In genomic region chr3:107597134-107597533, GRCm38 (mm10) we compare ENCODE assay signal across 25 mouse cellular contexts. TPM values are rescaled to one million over a fixed set of nuclear protein-coding genes. Genes with fewer than 3 reads are reported as not detected.
DNase-seq lines count a peak whose midpoint lies in the region; ATAC-seq and TF ChIP-seq lines count a peak whose summit lies in the region.
"Had no signal": no experiment of that assay in that cellular context is flagged by ENCODE, and none has a peak within 500 bp of the region (broad histone marks: within the 10 kb centered on the region; RNA-seq: fewer than 3 reads in every experiment).

No protein-coding gene starts in this region.

- TF ChIP-seq POLR2A in limb, embryonic 14.5 days (IDR thresholded peaks at IDR 0.05; ENCODE audit: borderline replicate concordance, extremely low read depth, insufficient read depth, insufficient read length): no peak

- peak overlapping the region; percentile 34; the same call in 1 of the 2 replicates for H3K4me2 ChIP-seq in forebrain, embryonic 12.5 days
- no peak overlapping the region for H3K4me2 ChIP-seq in forebrain, embryonic 15.5 days (replicated peaks)
- H3K4me2 ChIP-seq in lung, embryonic 14.5 days: no peak overlapping the region
- peak overlapping the region; percentile 73 for H3K4me2 ChIP-seq in embryonic facial prominence, embryonic 13.5 days
- peak overlapping the region; percentile 93 for H3K4me2 ChIP-seq in limb, embryonic 14.5 days (replicated peaks; ENCODE audit: low read depth, low read length, severe bottlenecking)
- H3K4me2 ChIP-seq: hindbrain, embryonic 14.5 days; intestine, embryonic 15.5 days had no signal

- 0% methylated on average over 18 of the region's 24 CpGs for WGBS in forebrain, embryonic 12.5 days
- 2% methylated on average over 20 of the region's 24 CpGs for WGBS in forebrain, embryonic 15.5 days
- WGBS in lung, embryonic 14.5 days: under 1% methylated on average over 24 of the region's 24 CpGs
- 1% methylated on average over 21 of the region's 24 CpGs for WGBS in embryonic facial prominence, embryonic 13.5 days
- 3% methylated on average over 24 of the region's 24 CpGs for WGBS in limb, embryonic 14.5 days

- peak; percentile 34 for DNase-seq in lung, embryonic 14.5 days
- no peak for DNase-seq in lung, postnatal 36 days
- DNase-seq in limb, embryonic 14.5 days (ENCODE audit: low spot score): no peak
- DNase-seq in cerebellum, adult 18-20 months: no peak
- DNase-seq: gastrocnemius, postnatal 14 days; liver; lung, postnatal 10 days had no signal

- peaks cover 95% of the 10 kb centered on the region for H3K27me3 ChIP-seq in forebrain, embryonic 12.5 days
- H3K27me3 ChIP-seq in forebrain, embryonic 15.5 days: peaks cover 70% of the 10 kb centered on the region
- H3K27me3 ChIP-seq in lung, embryonic 14.5 days (ENCODE audit: insufficient read depth, low read length): peaks cover 89% of the 10 kb centered on the region
- peaks cover 93% of the 10 kb centered on the region for H3K27me3 ChIP-seq in embryonic facial prominence, embryonic 13.5 days
- H3K27me3 ChIP-seq in limb, embryonic 14.5 days (ENCODE audit: control insufficient read depth, insufficient read depth, low read length): peaks cover 45% of the 10 kb centered on the region

- no peaks in the 10 kb centered on the region for H3K36me3 ChIP-seq in forebrain, embryonic 12.5 days (replicated peaks)
- H3K36me3 ChIP-seq in forebrain, embryonic 15.5 days: no peaks in the 10 kb centered on the region
- H3K36me3 ChIP-seq in lung, embryonic 14.5 days (ENCODE audit: insufficient read depth): no peaks in the 10 kb centered on the region
- peaks cover 13% of the 10 kb centered on the region; the same call in 1 of the 2 replicates for H3K36me3 ChIP-seq in embryonic facial prominence, embryonic 13.5 days
- H3K36me3 ChIP-seq in limb, embryonic 14.5 days (ENCODE audit: control insufficient read depth, insufficient read depth, low read length): no peaks in the 10 kb centered on the region
- H3K36me3 ChIP-seq: intestine, embryonic 15.5 days; midbrain, embryonic 15.5 days had no signal

- no peak overlapping the region for H3K9ac ChIP-seq in forebrain, embryonic 12.5 days
- no peak overlapping the region for H3K9ac ChIP-seq in forebrain, embryonic 15.5 days (replicated peaks)
- H3K9ac ChIP-seq in lung, embryonic 14.5 days: no peak overlapping the region
- H3K9ac ChIP-seq in embryonic facial prominence, embryonic 13.5 days: peak overlapping the region; percentile 91
- H3K9ac ChIP-seq in limb, embryonic 14.5 days (ENCODE audit: low read depth, low read length, severe bottlenecking): no peak overlapping the region
- H3K9ac ChIP-seq: hindbrain, embryonic 14.5 days; intestine, embryonic 15.5 days; midbrain, embryonic 15.5 days had no signal

- no peak for ATAC-seq in forebrain, embryonic 12.5 days (ENCODE audit: low FRiP score)
- ATAC-seq in forebrain, embryonic 15.5 days (replicated peaks): no peak
- ATAC-seq in lung, embryonic 14.5 days (ENCODE audit: insufficient read depth): no peak
- no peak for ATAC-seq in embryonic facial prominence, embryonic 13.5 days (ENCODE audit: insufficient number of reproducible peaks, insufficient read depth, low FRiP score, low TSS enrichment, low read depth)
- no peak for ATAC-seq in limb, embryonic 14.5 days (ENCODE audit: low FRiP score, low read depth)
- no peak for ATAC-seq in granulocyte monocyte progenitor cell, adult 5-6 weeks (replicated peaks; ENCODE audit: poor library complexity, severe bottlenecking)
- ATAC-seq: intestine, embryonic 15.5 days; midbrain, embryonic 15.5 days had no signal

- H3K27ac ChIP-seq in forebrain, embryonic 12.5 days: no peak overlapping the region
- no peak overlapping the region for H3K27ac ChIP-seq in forebrain, embryonic 15.5 days (replicated peaks)
- H3K27ac ChIP-seq in lung, embryonic 14.5 days (ENCODE audit: low read depth): no peak overlapping the region
- peak overlapping the region; percentile 92; the same call in 1 of the 2 replicates for H3K27ac ChIP-seq in embryonic facial prominence, embryonic 13.5 days
- H3K27ac ChIP-seq in limb, embryonic 14.5 days (replicated peaks; ENCODE audit: low read depth, low read length): no peak overlapping the region
- H3K27ac ChIP-seq: heart, adult 2 months; hindbrain, embryonic 14.5 days; intestine, embryonic 15.5 days; midbrain, embryonic 15.5 days had no signal

- no peaks in the 10 kb centered on the region for H3K9me3 ChIP-seq in forebrain, embryonic 12.5 days
- no peaks in the 10 kb centered on the region for H3K9me3 ChIP-seq in forebrain, embryonic 15.5 days
- H3K9me3 ChIP-seq in lung, embryonic 14.5 days (ENCODE audit: low read depth, low read length): no peaks in the 10 kb centered on the region
- H3K9me3 ChIP-seq in embryonic facial prominence, embryonic 13.5 days: no peaks in the 10 kb centered on the region
- H3K9me3 ChIP-seq in limb, embryonic 14.5 days (ENCODE audit: control insufficient read depth, low read length): no peaks in the 10 kb centered on the region
- H3K9me3 ChIP-seq: intestine, embryonic 15.5 days; midbrain, embryonic 15.5 days had no signal

- H3K4me3 ChIP-seq in forebrain, embryonic 12.5 days (replicated peaks): peak overlapping the region; percentile 46; the same call in 1 of the 2 replicates
- H3K4me3 ChIP-seq in forebrain, embryonic 15.5 days: no peak overlapping the region
- H3K4me3 ChIP-seq in lung, embryonic 14.5 days (ENCODE audit: low read depth, low read length): no peak overlapping the region
- peak overlapping the region; percentile 65 for H3K4me3 ChIP-seq in embryonic facial prominence, embryonic 13.5 days
- H3K4me3 ChIP-seq in limb, embryonic 14.5 days (replicated peaks; ENCODE audit: low read length): peak overlapping the region; percentile 54
- H3K4me3 ChIP-seq: heart, adult 2 months had no signal

- no peak for TF ChIP-seq CTCF in lung, embryonic 14.5 days (IDR thresholded peaks at IDR 0.05; ENCODE audit: low read depth)

- H3K4me1 ChIP-seq in forebrain, embryonic 12.5 days: peaks cover 26% of the 10 kb centered on the region
- H3K4me1 ChIP-seq in forebrain, embryonic 15.5 days: peaks cover 23% of the 10 kb centered on the region
- no peaks in the 10 kb centered on the region for H3K4me1 ChIP-seq in lung, embryonic 14.5 days (ENCODE audit: insufficient read depth)
- H3K4me1 ChIP-seq in embryonic facial prominence, embryonic 13.5 days: peaks cover 62% of the 10 kb centered on the region
- peaks cover 25% of the 10 kb centered on the region for H3K4me1 ChIP-seq in limb, embryonic 14.5 days (ENCODE audit: control insufficient read depth, insufficient read depth, low read length)

RNA-seq across cellular contexts. Expression of gene Alx3, which starts 2.3 kb away (rescaled TPM):
- 8.3 and 8.7 TPM in 2 replicates for polyA plus RNA-seq in forebrain, embryonic 12.5 days (2016; fragmentation: Nextera tagmentation; extraction: Ambion mirVana)
- 2.5 and 3.1 TPM in 2 replicates for polyA plus RNA-seq in forebrain, embryonic 15.5 days (2015; fragmentation: Nextera tagmentation; extraction: Ambion mirVana)
- polyA plus RNA-seq in lung, embryonic 14.5 days (2014; fragmentation: Nextera tagmentation; extraction: Ambion mirVana): 0.23 TPM in 1 of 2 replicates, not detected in the other
- polyA plus RNA-seq in embryonic facial prominence, embryonic 13.5 days (2015; fragmentation: Nextera tagmentation; extraction: Ambion mirVana): 31.5 and 50.5 TPM in 2 replicates
- polyA plus RNA-seq in limb, embryonic 14.5 days (2012; rRNA removed): 9.5 and 13.9 TPM in 2 replicates
- 14.9 and 16.5 TPM in 2 replicates for polyA plus RNA-seq in limb, embryonic 14.5 days (2014; fragmentation: Nextera tagmentation; extraction: Ambion mirVana)
- total RNA-seq in granulocyte monocyte progenitor cell, adult 5-6 weeks (2014; fragmentation: Nextera tagmentation): not detected in 2 replicates
- total RNA-seq in granulocyte monocyte progenitor cell, adult 5-6 weeks (2017): not detected in 2 replicates
- total RNA-seq: adrenal gland, postnatal 4 days; CH12.LX; gastrocnemius, postnatal 14 days; heart, adult 2 months; megakaryocyte, adult 5-6 weeks; MEL; neutrophil, adult 5-6 weeks had no signal
- polyA plus RNA-seq: heart, adult 2 months; hindbrain, embryonic 14.5 days had no signal

RNA-seq across cellular contexts. Expression of gene Gm10961, which starts 34.0 kb away (rescaled TPM):
- polyA plus RNA-seq in forebrain, embryonic 12.5 days (2016; fragmentation: Nextera tagmentation; extraction: Ambion mirVana): not detected in 2 replicates
- not detected in 2 replicates for polyA plus RNA-seq in forebrain, embryonic 15.5 days (2015; fragmentation: Nextera tagmentation; extraction: Ambion mirVana)
- not detected in 2 replicates for polyA plus RNA-seq in lung, embryonic 14.5 days (2014; fragmentation: Nextera tagmentation; extraction: Ambion mirVana)
- not detected in 2 replicates for polyA plus RNA-seq in embryonic facial prominence, embryonic 13.5 days (2015; fragmentation: Nextera tagmentation; extraction: Ambion mirVana)
- polyA plus RNA-seq in limb, embryonic 14.5 days (2012; rRNA removed): not detected in 2 replicates
- not detected in 2 replicates for polyA plus RNA-seq in limb, embryonic 14.5 days (2014; fragmentation: Nextera tagmentation; extraction: Ambion mirVana)
- not detected in 2 replicates for total RNA-seq in granulocyte monocyte progenitor cell, adult 5-6 weeks (2014; fragmentation: Nextera tagmentation)
- total RNA-seq in granulocyte monocyte progenitor cell, adult 5-6 weeks (2017): not detected in 2 replicates
- total RNA-seq: adrenal gland, postnatal 4 days; CH12.LX; gastrocnemius, postnatal 14 days; heart, adult 2 months; left cerebral cortex, adult 8-10 months; megakaryocyte, adult 5-6 weeks; MEL; neutrophil, adult 5-6 weeks had no signal
- polyA plus RNA-seq: frontal cortex, adult 2 months; heart, adult 2 months; heart, embryonic 16.5 days; hindbrain, embryonic 14.5 days; intestine, embryonic 15.5 days; kidney, embryonic 14.5 days; liver, embryonic 16.5 days; midbrain, embryonic 15.5 days had no signal

RNA-seq across cellular contexts. Expression of gene Strip1, which starts 34.4 kb away (rescaled TPM):
- polyA plus RNA-seq in forebrain, embryonic 12.5 days (2016; fragmentation: Nextera tagmentation; extraction: Ambion mirVana): 115 and 120 TPM in 2 replicates
- polyA plus RNA-seq in forebrain, embryonic 15.5 days (2015; fragmentation: Nextera tagmentation; extraction: Ambion mirVana): 148 and 149 TPM in 2 replicates
- polyA plus RNA-seq in lung, embryonic 14.5 days (2014; fragmentation: Nextera tagmentation; extraction: Ambion mirVana): 61.1 and 63.4 TPM in 2 replicates
- 65.3 and 69.1 TPM in 2 replicates for polyA plus RNA-seq in embryonic facial prominence, embryonic 13.5 days (2015; fragmentation: Nextera tagmentation; extraction: Ambion mirVana)
- 74.1 and 78.5 TPM in 2 replicates for polyA plus RNA-seq in limb, embryonic 14.5 days (2012; rRNA removed)
- polyA plus RNA-seq in limb, embryonic 14.5 days (2014; fragmentation: Nextera tagmentation; extraction: Ambion mirVana): 59.7 and 71.9 TPM in 2 replicates
- total RNA-seq in granulocyte monocyte progenitor cell, adult 5-6 weeks (2014; fragmentation: Nextera tagmentation): 18.6 and 20.1 TPM in 2 replicates
- 19.5 and 21.9 TPM in 2 replicates for total RNA-seq in granulocyte monocyte progenitor cell, adult 5-6 weeks (2017)

RNA-seq across cellular contexts. Expression of gene Ubl4b, which starts 42.3 kb away (rescaled TPM):
- polyA plus RNA-seq in forebrain, embryonic 12.5 days (2016; fragmentation: Nextera tagmentation; extraction: Ambion mirVana): 0.19 and 0.27 TPM in 2 replicates
- 0.13 TPM in 1 of 2 replicates, not detected in the other for polyA plus RNA-seq in forebrain, embryonic 15.5 days (2015; fragmentation: Nextera tagmentation; extraction: Ambion mirVana)
- not detected in 2 replicates for polyA plus RNA-seq in lung, embryonic 14.5 days (2014; fragmentation: Nextera tagmentation; extraction: Ambion mirVana)
- polyA plus RNA-seq in embryonic facial prominence, embryonic 13.5 days (2015; fragmentation: Nextera tagmentation; extraction: Ambion mirVana): 0.34 and 0.44 TPM in 2 replicates
- 0.31 TPM in 2 replicates for polyA plus RNA-seq in limb, embryonic 14.5 days (2012; rRNA removed)
- not detected in 2 replicates for polyA plus RNA-seq in limb, embryonic 14.5 days (2014; fragmentation: Nextera tagmentation; extraction: Ambion mirVana)
- not detected in 2 replicates for total RNA-seq in granulocyte monocyte progenitor cell, adult 5-6 weeks (2014; fragmentation: Nextera tagmentation)
- not detected in 2 replicates for total RNA-seq in granulocyte monocyte progenitor cell, adult 5-6 weeks (2017)
- total RNA-seq: CH12.LX; gastrocnemius, postnatal 14 days; heart, adult 2 months; megakaryocyte, adult 5-6 weeks; MEL; neutrophil, adult 5-6 weeks had no signal
- polyA plus RNA-seq: heart, adult 2 months; hindbrain, embryonic 14.5 days; intestine, embryonic 15.5 days; kidney, embryonic 14.5 days; liver, embryonic 16.5 days; midbrain, embryonic 15.5 days had no signal

Comparison
In these comparisons a context has a peak if more than half of its experiments do, and no peak if none do; other contexts are left out.
1. H3K4me2 ChIP-seq: peak in forebrain, embryonic 12.5 days (single experiment), embryonic facial prominence, embryonic 13.5 days (single experiment) and limb, embryonic 14.5 days (single experiment); none in forebrain, embryonic 15.5 days (single experiment) and lung, embryonic 14.5 days (single experiment).
2. H3K4me3 ChIP-seq: peak in forebrain, embryonic 12.5 days (single experiment), embryonic facial prominence, embryonic 13.5 days (single experiment) and limb, embryonic 14.5 days (single experiment); none in forebrain, embryonic 15.5 days (single experiment) and lung, embryonic 14.5 days (single experiment).